Mouse (Mus musculus) cortical plate, adult 2 months (tissue): ENCODE data around the gene Cyp17a1. TPM values are rescaled to one million over a fixed set of nuclear protein-coding genes. Genes with fewer than 3 reads are reported as not detected.

Experiments
- H3K27ac ChIP-seq: fragments of 200-500 bp; 2 replicates; pipeline ENCODE4 v1.5.1; 2012; ENCODE audit warnings: low read length, control low read depth, inconsistent platforms; ENCODE audit not compliant: insufficient read depth
- H3K4me1 ChIP-seq: fragments of 200-500 bp; 2 replicates; pipeline ENCODE4 v1.6.1; 2011; ENCODE audit warnings: low read length; ENCODE audit not compliant: control insufficient read depth, insufficient read depth
- H3K4me3 ChIP-seq: fragments of 200-500 bp; 2 replicates; pipeline ENCODE4 v1.5.1; 2011; ENCODE audit warnings: mild to moderate bottlenecking, low read length, control low read depth; ENCODE audit not compliant: insufficient read depth
- CTCF ChIP-seq: fragments of 200-500 bp; IDR thresholded peaks from 2 replicates; pipeline ENCODE4 v1.5.1; 2011; ENCODE audit warnings: mild to moderate bottlenecking, control low read depth, low read length; ENCODE audit not compliant: insufficient read depth; ENCODE audit errors: extremely low read depth
- POLR2A ChIP-seq: fragments of 200-500 bp; IDR thresholded peaks from 2 replicates; pipeline ENCODE4 v1.6.1; 2011; ENCODE audit warnings: mild to moderate bottlenecking, low read length, control low read depth; ENCODE audit not compliant: insufficient read depth; ENCODE audit errors: extremely low read depth
- polyA plus RNA-seq: library from polyadenylated mRNA; depleted of rRNA; stranded (reverse); fragments of >200 nt; gene quantifications from 2 replicates; pipeline ENCODE4 v1.2.3, GENCODE M21; 2012; rRNA removed

The Cyp17a1 gene
- polyA plus RNA-seq, result 0.04 TPM in 1 of 2 replicates, not detected in the other

GRCm38 (mm10) chr19:46672766-46673418 lies at the start of gene Cyp17a1:
Gene Cyp17a1 (minus strand): TSS chr19:46673172.
- Histone ChIP-seq H3K27ac (no peak within 1 kb of the TSS), H3K4me3 (no peak within 1 kb of the TSS), H3K4me1 (no peaks in the 10 kb centered on the region)
- TF ChIP-seq POLR2A, result no peak
- TF ChIP-seq CTCF, result no peak

GRCm38 (mm10) chr19:46718150-46718549 lies 45.2 kb upstream of the Cyp17a1 start:
- Histone ChIP-seq H3K4me1 (no peaks in the 10 kb centered on the region), H3K4me3 (no peak overlapping the region), H3K27ac (no peak overlapping the region)
- TF ChIP-seq CTCF (no peak), POLR2A (no peak)

- Histone ChIP-seq H3K4me3 (no peak overlapping the region), H3K27ac (no peak overlapping the region), H3K4me1 (no peaks in the 10 kb centered on the region)
- TF ChIP-seq CTCF (no peak), POLR2A (no peak)
Measured at GRCm38 (mm10) chr19:46715016-46715415, 42.0 kb upstream of the Cyp17a1 start.

GRCm38 (mm10) chr19:46714234-46714633 lies 41.3 kb upstream of the Cyp17a1 start:
- Histone ChIP-seq H3K4me3 (no peak overlapping the region), H3K4me1 (no peaks in the 10 kb centered on the region), H3K27ac (no peak overlapping the region)
- TF ChIP-seq POLR2A (no peak), CTCF (no peak)

- TF ChIP-seq CTCF, result no peak
- no peak for TF ChIP-seq POLR2A
- H3K4me3 ChIP-seq, result no peak overlapping the region
- H3K4me1 ChIP-seq, result no peaks in the 10 kb centered on the region
- H3K27ac ChIP-seq, result no peak overlapping the region
Measured at GRCm38 (mm10) chr19:46710614-46711013, 37.6 kb upstream of the Cyp17a1 start.

- TF ChIP-seq POLR2A (no peak; the same call in 1 of the 2 replicates), CTCF (no peak)
- Histone ChIP-seq H3K27ac (no peak within 1 kb of the TSS), H3K4me3 (peak within 1 kb of the TSS; percentile 56), H3K4me1 (no peaks in the 10 kb centered on the region)
Measured at GRCm38 (mm10) chr19:46707296-46708151, 34.6 kb upstream of the Cyp17a1 start, which contains the start of gene As3mt. Gene As3mt (plus strand): TSS chr19:46707458.

GRCm38 (mm10) chr19:46706540-46707295 lies 33.7 kb upstream of the Cyp17a1 start:
- H3K27ac ChIP-seq, result no peak overlapping the region
- no peak for TF ChIP-seq POLR2A
- no peak for TF ChIP-seq CTCF
- H3K4me3 ChIP-seq, result no peak overlapping the region; the same call in 1 of the 2 replicates
- H3K4me1 ChIP-seq, result no peaks in the 10 kb centered on the region

GRCm38 (mm10) chr19:46705779-46706495 lies 33.0 kb upstream of the Cyp17a1 start:
- Histone ChIP-seq H3K27ac (no peak overlapping the region), H3K4me3 (no peak overlapping the region), H3K4me1 (no peaks in the 10 kb centered on the region)
- no peak for TF ChIP-seq POLR2A
- TF ChIP-seq CTCF, result no peak

GRCm38 (mm10) chr19:46701156-46701555 lies 28.2 kb upstream of the Cyp17a1 start:
- Histone ChIP-seq H3K4me1 (no peaks in the 10 kb centered on the region), H3K27ac (no peak overlapping the region), H3K4me3 (no peak overlapping the region)
- TF ChIP-seq POLR2A (no peak), CTCF (no peak)
